Mouse (Mus musculus) v-Abl transformed pro-B cells (cell line): Measurements from ENCODE around the gene Prpsap1.
"Not testable (repeated sequence)": the region's sequence is repeated elsewhere in the genome, so short reads cannot be mapped to it uniquely, and the experiment has no call there.

Experiments used
- in situ Hi-C, 2 experiments: fragments of 400-800 bp; cut with MboI; formaldehyde crosslinking; loops; one replicate each; pipeline ENCODE4 v1.15.1; 2025; ENCODE audit not compliant: unreplicated experiment in 2 of 2

The Prpsap1 gene

GRCm38 (mm10) chr11:116433356-116434286 lies 60.4 kb downstream of the Prpsap1 start, which contains the start of gene Ubald2:
Gene Ubald2 (plus strand): TSS chr11:116434094.
- in situ Hi-C loops = no loop called here

GRCm38 (mm10) chr11:116432593-116433355 lies 61.2 kb downstream of the Prpsap1 start:
- in situ Hi-C loops = no loop called here

- in situ Hi-C loops = no loop called here
Observed at GRCm38 (mm10) chr11:116432127-116432526, 61.9 kb downstream of the Prpsap1 start.

GRCm38 (mm10) chr11:116431428-116432077 lies 62.4 kb downstream of the Prpsap1 start:
- in situ Hi-C loops = no loop called here

- in situ Hi-C loops = no loop called here
Observed at GRCm38 (mm10) chr11:116430723-116431427, 63.1 kb downstream of the Prpsap1 start.

GRCm38 (mm10) chr11:116429862-116430613 lies 64.0 kb downstream of the Prpsap1 start:
- in situ Hi-C loops = no loop called here

- in situ Hi-C loops = no loop called here
Observed at GRCm38 (mm10) chr11:116428872-116429859, 64.8 kb downstream of the Prpsap1 start.

GRCm38 (mm10) chr11:116426852-116427575 lies 67.0 kb downstream of the Prpsap1 start:
- in situ Hi-C loops = no loop called here

GRCm38 (mm10) chr11:116426328-116426727 lies 67.7 kb downstream of the Prpsap1 start:
- in situ Hi-C loops = not testable (repeated sequence)

GRCm38 (mm10) chr11:116424621-116425407 lies 69.2 kb downstream of the Prpsap1 start:
- in situ Hi-C loops = no loop called here

GRCm38 (mm10) chr11:116423782-116424620 lies 70.0 kb downstream of the Prpsap1 start:
- in situ Hi-C loops = no loop called here

- in situ Hi-C loops = no loop called here
Observed at GRCm38 (mm10) chr11:116423214-116423613, 70.8 kb downstream of the Prpsap1 start.

GRCm38 (mm10) chr11:116422562-116422961 lies 71.4 kb downstream of the Prpsap1 start:
- in situ Hi-C loops = no loop called here

- in situ Hi-C loops = no loop called here
Observed at GRCm38 (mm10) chr11:116421102-116421501, 72.9 kb downstream of the Prpsap1 start.
